Comparison of ENCODE assay signal across 13 mouse cellular contexts in the genomic region with DNA sequence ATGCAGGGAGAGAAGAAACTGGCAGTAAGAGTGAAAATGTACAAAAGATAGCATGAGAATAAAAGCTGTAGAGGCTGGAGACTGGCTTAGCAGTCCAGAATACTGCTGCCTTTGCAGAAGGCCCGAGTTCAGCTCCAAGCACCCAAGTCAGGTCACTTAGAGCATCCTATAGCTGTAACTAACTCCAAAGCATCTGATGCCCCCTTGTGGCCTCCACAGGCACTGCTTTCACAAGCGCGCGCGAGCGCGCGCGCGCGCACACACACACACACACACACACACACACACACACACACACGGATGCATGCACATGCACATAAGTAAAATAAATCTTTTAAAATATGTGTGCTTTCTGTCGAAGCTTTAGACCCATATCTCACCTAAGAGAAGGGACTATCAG.
"Had no signal": no experiment of that assay in that cellular context is flagged by ENCODE, and none has a peak within 500 bp of the region (broad histone marks: within the 10 kb centered on the region; RNA-seq: fewer than 3 reads in every experiment).

No protein-coding gene starts in this region.

- H3K9ac ChIP-seq: kidney, embryonic 15.5 days; limb, embryonic 13.5 days; liver, embryonic 13.5 days; lung, embryonic 14.5 days; midbrain, embryonic 12.5 days; midbrain, embryonic 15.5 days had no signal

- H3K9me3 ChIP-seq: kidney, embryonic 15.5 days; limb, embryonic 10.5 days; limb, embryonic 13.5 days; midbrain, embryonic 12.5 days; midbrain, embryonic 15.5 days had no signal

- ATAC-seq: lung, postnatal 0 days; midbrain, embryonic 15.5 days had no signal

- H3K4me1 ChIP-seq: kidney, embryonic 15.5 days; limb, embryonic 10.5 days; limb, embryonic 13.5 days; liver, embryonic 13.5 days; midbrain, embryonic 12.5 days; midbrain, embryonic 15.5 days had no signal

- DNase-seq: kidney, adult 8-10 months; kidney, postnatal 14 days; kidney, postnatal 4 days; liver, embryonic 13.5 days; lung, embryonic 14.5 days; thymus, postnatal 25 days had no signal

- H3K4me2 ChIP-seq: kidney, embryonic 15.5 days; limb, embryonic 13.5 days; liver, embryonic 13.5 days; lung, embryonic 14.5 days; midbrain, embryonic 12.5 days; midbrain, embryonic 15.5 days had no signal

- H3K4me3 ChIP-seq: kidney, embryonic 15.5 days; limb, embryonic 10.5 days; limb, embryonic 13.5 days; liver, embryonic 13.5 days; midbrain, embryonic 12.5 days; midbrain, embryonic 15.5 days had no signal

- H3K27ac ChIP-seq: kidney, embryonic 15.5 days; limb, embryonic 10.5 days; limb, embryonic 13.5 days; liver, embryonic 13.5 days; macrophage; midbrain, embryonic 12.5 days; midbrain, embryonic 15.5 days had no signal

- H3K27me3 ChIP-seq: kidney, embryonic 15.5 days; limb, embryonic 13.5 days; liver, embryonic 13.5 days; midbrain, embryonic 12.5 days; midbrain, embryonic 15.5 days had no signal

- H3K36me3 ChIP-seq: kidney, embryonic 15.5 days; limb, embryonic 10.5 days; limb, embryonic 13.5 days; liver, embryonic 13.5 days; midbrain, embryonic 12.5 days; midbrain, embryonic 15.5 days had no signal
